Mouse (Mus musculus): ENCODE results near the gene Clec16a. TPM values are rescaled to one million over a fixed set of nuclear protein-coding genes. Genes with fewer than 3 reads are reported as not detected.

Gene Clec16a
- 5.9 TPM for polyA plus RNA-seq (2014; fragmentation: Illumina TruSeq; extraction: RNeasy Lipid Tissue Mini Kit (QIAGEN cat#74804); ENCODE audit: low read depth, low replicate concordance)

DNA sequence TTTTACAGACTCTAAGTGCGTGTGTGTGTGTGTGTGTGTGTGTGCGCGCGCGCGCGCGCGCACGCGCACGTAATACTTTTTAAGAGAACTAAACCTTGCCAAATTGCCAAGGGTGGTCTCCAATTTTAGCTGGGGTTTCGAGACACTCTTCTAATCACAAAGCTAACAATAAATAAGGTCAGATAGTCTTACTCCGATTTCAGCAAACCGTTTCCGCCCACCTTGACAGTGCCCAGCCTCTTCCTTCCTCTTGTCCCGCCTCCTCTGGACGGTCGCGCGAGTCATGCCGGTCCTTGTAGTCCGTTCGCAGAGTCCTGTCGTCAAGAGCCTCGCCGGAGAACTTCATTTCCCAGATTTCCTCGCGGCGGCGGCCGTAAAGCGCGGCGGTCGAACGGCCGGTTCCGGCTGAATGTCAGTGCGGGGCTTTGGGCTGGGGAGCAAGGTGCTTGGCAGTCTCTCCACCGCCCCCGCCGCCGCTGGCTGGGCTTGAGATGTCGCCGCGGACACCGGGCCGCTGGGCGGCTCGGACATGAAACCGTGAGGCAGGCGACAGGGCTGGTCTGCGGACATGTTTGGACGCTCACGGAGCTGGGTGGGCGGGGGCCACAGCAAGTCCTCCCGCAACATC, at the start of gene Clec16a:
Gene Clec16a, plus strand, starts transcription at position 345 of the 628 bp plus-strand sequence.

DNA sequence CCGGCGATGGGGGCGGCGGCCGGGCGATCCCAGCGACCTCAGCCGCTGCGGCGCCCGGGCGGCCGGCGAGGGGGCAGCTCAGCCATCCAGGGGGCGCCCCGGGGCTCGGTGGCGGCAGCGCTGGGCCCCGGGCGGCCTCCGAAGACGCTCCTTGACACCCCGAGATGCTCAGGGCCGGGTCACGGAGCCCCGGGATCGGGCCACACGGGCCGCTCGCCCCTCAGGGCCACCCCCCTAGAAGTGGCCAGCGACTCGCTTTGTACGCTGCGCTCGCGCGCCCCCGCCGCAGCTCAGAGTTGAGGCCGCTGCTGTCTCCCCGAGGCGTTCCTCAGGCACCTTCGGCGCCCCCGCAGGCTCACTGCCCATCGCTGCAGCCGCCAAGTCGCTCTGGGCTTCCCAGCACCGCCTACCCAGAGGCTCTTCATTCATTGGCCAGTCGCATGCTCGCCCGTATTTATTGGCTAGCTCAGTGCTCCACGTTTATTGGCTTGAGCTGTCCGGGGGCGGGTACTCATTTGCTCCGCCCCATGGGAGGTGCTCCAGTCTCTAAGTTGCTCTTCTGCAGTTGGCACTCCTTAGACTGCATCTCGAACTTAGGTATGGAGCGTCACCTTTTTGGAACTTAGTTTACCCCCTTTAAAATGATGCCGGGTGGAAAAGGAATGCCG, 2.3 kb upstream of the Clec16a start, which contains the start of gene Dexi:
Gene Dexi, minus strand, starts transcription at position 357 of the 668 bp plus-strand sequence.

DNA sequence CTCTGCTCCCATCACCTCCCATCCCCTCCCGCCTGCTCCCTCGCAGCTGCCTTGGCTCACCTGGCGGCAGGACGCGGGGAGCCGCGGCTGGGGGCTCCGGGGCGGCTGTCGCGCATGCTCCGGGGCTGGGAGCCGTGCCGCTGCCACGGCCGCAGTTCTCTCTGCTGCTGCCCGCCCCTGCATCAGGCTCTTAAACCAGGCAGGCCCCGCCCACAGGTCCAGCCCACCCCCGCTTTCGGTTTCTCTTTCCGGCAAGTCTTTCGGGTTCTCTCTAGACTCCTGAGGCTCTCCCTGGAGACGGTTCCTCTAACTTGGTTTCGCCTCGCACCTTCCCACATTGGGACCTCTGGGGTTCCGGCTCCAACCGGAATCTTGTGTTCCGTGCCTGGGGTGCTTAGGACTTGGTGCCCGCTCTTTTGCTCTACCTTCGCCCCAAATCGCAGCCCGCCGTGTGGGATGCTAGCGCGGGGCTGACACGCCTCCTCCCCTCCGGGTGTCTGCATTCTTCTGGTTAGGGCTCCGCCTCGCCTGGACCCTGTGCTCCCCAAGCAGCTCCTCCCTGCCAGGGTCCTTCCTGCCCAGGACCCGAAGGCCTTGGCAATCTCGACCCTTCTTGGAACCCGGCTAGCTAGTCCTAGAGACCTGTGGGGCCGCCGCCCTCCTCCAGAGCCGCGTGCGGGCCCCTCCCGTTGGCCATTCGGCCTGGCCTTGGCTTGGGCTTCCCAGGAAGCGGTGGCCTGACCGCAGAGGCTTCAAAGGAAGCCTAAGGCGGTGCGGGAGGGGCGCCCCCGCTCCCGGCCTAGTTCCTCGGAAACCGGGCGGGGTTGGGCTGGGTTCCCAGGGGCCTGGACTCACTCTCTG, 240.5 kb downstream of the Clec16a start, which contains the start of gene Socs1:
Gene Socs1, minus strand, starts transcription at position 166 of the 861 bp plus-strand sequence.

DNA sequence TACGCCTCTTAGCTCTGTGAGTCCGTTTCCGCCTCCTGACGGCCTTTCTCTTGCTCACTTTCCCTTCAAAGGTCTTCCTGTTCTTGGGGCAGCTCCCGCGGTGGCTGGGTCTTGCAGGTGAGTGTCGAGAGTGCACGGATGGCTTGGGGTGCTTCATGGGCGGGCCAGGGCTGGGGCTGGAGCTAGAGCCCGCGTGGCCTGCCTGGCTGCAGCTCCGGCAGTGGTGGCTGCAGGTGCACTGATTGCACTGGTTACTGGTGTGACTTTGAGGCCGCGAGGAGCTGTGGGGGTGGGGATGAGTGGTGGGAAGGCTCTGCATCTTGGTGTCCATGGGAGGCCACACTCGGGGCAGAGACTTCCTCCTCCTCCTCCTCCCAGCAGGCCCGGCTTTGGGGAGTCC, 243.1 kb downstream of the Clec16a start, which contains the start of gene Tnp2:
Gene Tnp2, minus strand, starts transcription at position 390 of the 400 bp plus-strand sequence.

DNA sequence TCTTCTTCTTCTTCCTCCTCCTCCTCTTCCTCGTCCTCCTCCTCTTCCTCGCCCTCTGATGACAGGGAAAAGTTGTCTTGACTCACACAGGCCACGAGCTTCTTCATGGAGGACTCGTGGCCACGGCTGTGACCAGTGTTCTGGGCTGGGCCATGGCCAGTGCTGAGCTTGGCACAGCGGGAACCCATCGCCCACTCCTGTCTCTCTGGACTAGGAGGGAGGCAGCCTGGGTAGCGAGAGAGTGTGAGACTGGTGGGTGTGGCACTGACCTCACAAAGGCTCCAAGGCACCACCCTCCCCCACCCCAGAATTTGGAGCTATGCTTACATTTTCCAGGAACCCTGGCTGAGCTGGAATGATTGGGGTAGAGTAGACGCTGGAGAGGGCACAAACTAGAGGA, 245.6 kb downstream of the Clec16a start, which contains the start of gene Prm3:
Gene Prm3, minus strand, starts transcription at position 213 of the 400 bp plus-strand sequence.

Other genes starting within 250 kb of the Clec16a start
- gene Emp2, start 231.4 kb upstream of the Clec16a start, polyA plus RNA-seq (2014; fragmentation: Illumina TruSeq; extraction: RNeasy Lipid Tissue Mini Kit (QIAGEN cat#74804); ENCODE audit: low read depth, low replicate concordance) = 6.3 TPM
- gene Tekt5, start 149.8 kb upstream of the Clec16a start, polyA plus RNA-seq (2014; fragmentation: Illumina TruSeq; extraction: RNeasy Lipid Tissue Mini Kit (QIAGEN cat#74804); ENCODE audit: low read depth, low replicate concordance) = not detected
- gene Nubp1, start 133.4 kb upstream of the Clec16a start, polyA plus RNA-seq (2014; fragmentation: Illumina TruSeq; extraction: RNeasy Lipid Tissue Mini Kit (QIAGEN cat#74804); ENCODE audit: low read depth, low replicate concordance) = 4.1 TPM
- not detected for gene Tvp23a, start 98.0 kb upstream of the Clec16a start, polyA plus RNA-seq (2014; fragmentation: Illumina TruSeq; extraction: RNeasy Lipid Tissue Mini Kit (QIAGEN cat#74804); ENCODE audit: low read depth, low replicate concordance)
- 0.13 TPM for gene Ciita, start 65.3 kb upstream of the Clec16a start, polyA plus RNA-seq (2014; fragmentation: Illumina TruSeq; extraction: RNeasy Lipid Tissue Mini Kit (QIAGEN cat#74804); ENCODE audit: low read depth, low replicate concordance)
- 5.7 TPM for gene Dexi, start 2.3 kb upstream of the Clec16a start, polyA plus RNA-seq (2014; fragmentation: Illumina TruSeq; extraction: RNeasy Lipid Tissue Mini Kit (QIAGEN cat#74804); ENCODE audit: low read depth, low replicate concordance)
- not detected for gene Socs1, start 240.2 kb downstream of the Clec16a start, polyA plus RNA-seq (2014; fragmentation: Illumina TruSeq; extraction: RNeasy Lipid Tissue Mini Kit (QIAGEN cat#74804); ENCODE audit: low read depth, low replicate concordance)
- not detected for gene Tnp2, start 243.3 kb downstream of the Clec16a start, polyA plus RNA-seq (2014; fragmentation: Illumina TruSeq; extraction: RNeasy Lipid Tissue Mini Kit (QIAGEN cat#74804); ENCODE audit: low read depth, low replicate concordance)
- not detected for gene Prm3, start 245.6 kb downstream of the Clec16a start, polyA plus RNA-seq (2014; fragmentation: Illumina TruSeq; extraction: RNeasy Lipid Tissue Mini Kit (QIAGEN cat#74804); ENCODE audit: low read depth, low replicate concordance)

All from liver, adult 10 weeks (tissue).